ENCODE assay signal across 13 mouse cellular contexts in the genomic region with DNA sequence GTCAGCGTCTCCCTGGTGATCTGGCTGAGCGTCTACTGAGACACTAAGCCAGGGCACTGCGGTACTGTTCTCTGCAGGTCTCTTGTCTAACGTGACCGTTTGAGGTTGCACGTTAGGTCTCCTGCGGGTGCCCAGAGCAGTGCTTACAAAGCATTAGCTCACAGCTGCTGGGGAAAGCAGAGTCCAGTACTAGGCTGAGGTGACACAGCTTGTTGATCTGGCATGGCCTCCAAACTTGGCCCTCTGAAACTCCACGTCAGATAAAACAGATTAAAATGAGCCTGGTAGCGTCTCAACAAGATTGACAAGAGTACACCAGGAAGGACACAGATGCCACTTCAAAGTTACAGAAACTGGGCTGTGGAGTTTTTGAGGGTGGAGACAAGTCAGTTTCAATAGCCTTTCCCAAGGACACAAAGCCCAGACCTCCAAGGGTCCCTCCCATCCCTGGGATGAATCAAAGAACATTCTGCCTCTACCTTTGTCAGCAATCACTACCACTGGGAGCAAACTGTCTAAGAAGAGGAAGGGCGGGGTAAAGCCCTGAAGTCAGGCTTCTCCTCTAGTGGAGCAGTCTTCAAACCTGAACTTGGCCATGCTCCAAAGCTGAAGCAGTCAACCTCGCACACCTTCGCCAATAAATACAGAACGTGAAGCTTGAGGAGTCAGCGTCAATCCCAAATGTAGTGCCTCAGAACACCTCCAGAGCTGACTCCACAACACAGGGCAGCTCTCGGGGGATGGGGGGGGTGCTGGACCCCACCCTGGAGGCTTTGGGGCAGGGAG. TPM values are rescaled to one million over a fixed set of nuclear protein-coding genes. Genes with fewer than 3 reads are reported as not detected.
DNase-seq lines count a peak whose midpoint lies in the region; ATAC-seq lines count a peak whose summit lies in the region.
"Had no signal": no experiment of that assay in that cellular context is flagged by ENCODE, and none has a peak within 500 bp of the region (broad histone marks: within the 10 kb centered on the region; RNA-seq: fewer than 3 reads in every experiment).

No protein-coding gene starts in this region.

- peak overlapping the region; percentile 4; the same call in 1 of the 2 replicates for H3K9ac ChIP-seq in intestine, embryonic 15.5 days
- H3K9ac ChIP-seq in stomach, embryonic 15.5 days = no peak overlapping the region
- H3K9ac ChIP-seq: liver, embryonic 14.5 days; midbrain, embryonic 13.5 days; neural tube, embryonic 12.5 days had no signal

- peak; percentile 77 for DNase-seq in heart, adult 11 months
- DNase-seq in heart, postnatal 4 days = no peak
- DNase-seq in kidney, postnatal 14 days = peak; percentile 68
- DNase-seq in gastrocnemius, postnatal 4 days (ENCODE audit: low spot score in 2 of 2) = no peak
- DNase-seq in spleen, postnatal 14 days (ENCODE audit: low spot score in 2 of 2) = no peak
- no peak for DNase-seq in left cerebral cortex, adult 11 months (ENCODE audit: low spot score)
- DNase-seq: right cerebral cortex, adult 18-20 months had no signal

- H3K9me3 ChIP-seq in intestine, embryonic 15.5 days = no peaks in the 10 kb centered on the region
- no peaks in the 10 kb centered on the region for H3K9me3 ChIP-seq in stomach, embryonic 15.5 days
- H3K9me3 ChIP-seq: forebrain, embryonic 10.5 days; midbrain, embryonic 13.5 days; neural tube, embryonic 12.5 days had no signal

- no peak overlapping the region for H3K4me3 ChIP-seq in intestine, embryonic 15.5 days (replicated peaks)
- H3K4me3 ChIP-seq in stomach, embryonic 15.5 days (replicated peaks) = no peak overlapping the region
- H3K4me3 ChIP-seq: forebrain, embryonic 10.5 days; midbrain, embryonic 13.5 days; neural tube, embryonic 12.5 days had no signal

- H3K36me3 ChIP-seq in intestine, embryonic 15.5 days = peaks cover 2% of the 10 kb centered on the region; the same call in 1 of the 2 replicates
- 0 out of 2 replicates have a peak, but pooled peaks cover 1% of the 10 kb centered on the region for H3K36me3 ChIP-seq in stomach, embryonic 15.5 days

- H3K4me1 ChIP-seq in intestine, embryonic 15.5 days (replicated peaks) = peaks cover 12% of the 10 kb centered on the region; the same call in 1 of the 2 replicates
- H3K4me1 ChIP-seq in stomach, embryonic 15.5 days = peaks cover 11% of the 10 kb centered on the region; the same call in 1 of the 2 replicates
- H3K4me1 ChIP-seq: forebrain, embryonic 10.5 days; midbrain, embryonic 13.5 days; neural tube, embryonic 12.5 days had no signal

- no peaks in the 10 kb centered on the region for H3K27me3 ChIP-seq in intestine, embryonic 15.5 days (replicated peaks)
- H3K27me3 ChIP-seq in stomach, embryonic 15.5 days (replicated peaks) = no peaks in the 10 kb centered on the region
- H3K27me3 ChIP-seq: midbrain, embryonic 13.5 days; neural tube, embryonic 12.5 days had no signal

- ATAC-seq in intestine, embryonic 15.5 days = peak; percentile 62
- no peak for ATAC-seq in stomach, embryonic 15.5 days (ENCODE audit: insufficient read depth, low FRiP score, low read depth)
- ATAC-seq: midbrain, embryonic 13.5 days had no signal

- 65% methylated on average over 15 of the region's 15 CpGs for WGBS in intestine, embryonic 15.5 days
- WGBS in stomach, embryonic 15.5 days = 77% methylated on average over 15 of the region's 15 CpGs

- no peak overlapping the region for H3K4me2 ChIP-seq in intestine, embryonic 15.5 days (replicated peaks)
- H3K4me2 ChIP-seq in stomach, embryonic 15.5 days = no peak overlapping the region
- H3K4me2 ChIP-seq: midbrain, embryonic 13.5 days; neural tube, embryonic 12.5 days had no signal

- H3K27ac ChIP-seq in intestine, embryonic 15.5 days = peak overlapping the region; percentile 73
- H3K27ac ChIP-seq in stomach, embryonic 15.5 days = peak overlapping the region; percentile 60
- H3K27ac ChIP-seq: forebrain, embryonic 10.5 days; liver, embryonic 14.5 days; midbrain, embryonic 13.5 days; neural tube, embryonic 12.5 days had no signal

RNA-seq across cellular contexts. Expression of a gene that starts 29.8 kb away (rescaled TPM):
- 10 to 100 TPM; 21.0 to 21.4 TPM for total RNA-seq in heart, postnatal 4 days (2021)
- 161 and 174 TPM in 2 replicates for polyA plus RNA-seq in intestine, embryonic 15.5 days (2015; fragmentation: Nextera tagmentation; extraction: Ambion mirVana)
- 55.9 and 69.8 TPM in 2 replicates for polyA plus RNA-seq in stomach, embryonic 15.5 days (2015; fragmentation: Nextera tagmentation; extraction: Ambion mirVana)
- 10 to 100 TPM; 26.4 to 28.8 TPM for total RNA-seq in gastrocnemius, postnatal 4 days (2021)

RNA-seq across cellular contexts. Expression of a gene that starts 29.8 kb away (rescaled TPM):
- total RNA-seq in heart, postnatal 4 days (2021) = 10 to 100 TPM; 25.0 to 26.5 TPM
- 27.6 and 36.8 TPM in 2 replicates for polyA plus RNA-seq in intestine, embryonic 15.5 days (2015; fragmentation: Nextera tagmentation; extraction: Ambion mirVana)
- polyA plus RNA-seq in stomach, embryonic 15.5 days (2015; fragmentation: Nextera tagmentation; extraction: Ambion mirVana) = 27.1 and 30.8 TPM in 2 replicates
- 10 to 100 TPM; 20.2 to 22.7 TPM for total RNA-seq in gastrocnemius, postnatal 4 days (2021)

RNA-seq across cellular contexts. Expression of a gene that starts 44.5 kb away (rescaled TPM):
- 10 to 100 TPM; 25.1 to 26.0 TPM for total RNA-seq in heart, postnatal 4 days (2021)
- polyA plus RNA-seq in intestine, embryonic 15.5 days (2015; fragmentation: Nextera tagmentation; extraction: Ambion mirVana) = 49.7 and 52.7 TPM in 2 replicates
- 37.7 and 38.8 TPM in 2 replicates for polyA plus RNA-seq in stomach, embryonic 15.5 days (2015; fragmentation: Nextera tagmentation; extraction: Ambion mirVana)
- total RNA-seq in gastrocnemius, postnatal 4 days (2021) = 10 to 100 TPM; 13.1 to 13.7 TPM

Comparison
In these comparisons a context has a peak if more than half of its experiments do, and no peak if none do; other contexts are left out.
1. DNase-seq: peak in heart, adult 11 months (single experiment) and kidney, postnatal 14 days (single experiment); none in heart, postnatal 4 days (single experiment), gastrocnemius, postnatal 4 days (0 of 2), spleen, postnatal 14 days (0 of 2) and left cerebral cortex, adult 11 months (single experiment).